Mouse (Mus musculus): ENCODE measurements around the gene Gm49396.
A peak's percentile ranks its signal among the peaks of the same experiment; 100 is the strongest.

Gene Gm49396

GRCm38 (mm10) chr7:30563117-30563905, at the start of gene Gm49396, which contains the start of the genes U2af1l4 and Psenen:
Gene Gm49396, plus strand, starts transcription at chr7:30563344.
Gene U2af1l4, plus strand, starts transcription at chr7:30563301.
Gene Psenen, minus strand, starts transcription at chr7:30563627.
- DNase-seq (ENCODE audit: low read depth, low spot score): peak; percentile 96

DNA sequence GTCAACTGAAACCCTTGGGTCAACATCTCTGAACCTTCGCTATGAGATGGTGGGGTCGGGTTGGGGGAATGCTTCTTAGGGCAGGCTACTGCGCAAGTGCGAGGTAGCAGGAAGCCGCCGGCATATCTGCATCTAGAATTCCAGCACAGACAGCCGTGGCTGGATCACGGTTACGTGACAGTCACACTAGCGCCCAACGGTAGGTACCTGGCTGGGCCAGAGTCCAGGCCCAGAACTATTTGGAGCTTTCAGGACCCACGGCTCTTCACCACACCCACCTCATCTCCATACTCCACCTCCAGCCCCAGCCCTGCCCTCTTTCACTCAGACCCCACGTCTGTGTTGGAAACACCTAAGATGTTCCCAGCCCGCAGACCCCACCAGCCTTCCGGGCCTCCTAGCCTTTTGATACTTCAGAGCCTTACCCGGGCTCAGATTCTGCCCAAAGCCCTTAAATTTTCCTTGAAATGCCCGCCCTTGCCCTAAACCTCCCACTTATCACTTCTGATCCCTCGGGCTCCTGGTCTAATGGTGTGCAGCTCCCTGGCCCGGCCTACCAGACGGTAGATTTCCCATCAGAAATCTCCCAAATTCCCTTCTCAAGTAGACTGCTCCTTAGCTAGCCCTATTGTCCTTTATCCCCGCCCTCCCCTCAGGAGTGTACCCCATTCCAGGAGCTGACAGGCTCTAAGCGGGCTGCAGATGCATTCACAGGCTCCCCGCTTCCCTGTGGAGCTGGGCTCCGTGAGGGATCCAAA, 48.0 kb upstream of the Gm49396 start:
- no peak for DNase-seq (ENCODE audit: low read depth, low spot score)

- DNase-seq (ENCODE audit: low read depth, low spot score): no peak
These were observed 44.8 kb upstream of the Gm49396 start for GRCm38 (mm10) chr7:30518325-30518724.

DNA sequence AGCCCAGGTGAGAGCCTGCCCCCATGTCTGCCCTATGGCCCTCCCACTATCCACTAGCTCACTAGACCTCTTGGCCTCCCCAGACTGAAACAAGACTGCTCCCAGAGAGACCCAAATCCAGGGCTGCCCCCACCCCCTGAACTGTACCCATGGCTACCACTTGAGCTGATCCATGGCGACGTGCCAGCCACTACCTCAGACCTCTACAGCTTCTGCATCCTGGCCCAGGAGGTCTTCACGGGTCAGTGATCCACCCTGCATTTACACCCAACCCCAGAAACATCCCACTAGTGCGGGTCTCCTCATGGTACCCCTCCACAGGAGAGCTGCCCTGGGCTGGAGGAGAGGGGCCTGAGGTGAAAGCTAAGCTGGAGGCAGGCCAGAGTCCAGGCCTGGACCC, 42.7 kb upstream of the Gm49396 start:
- no peak for DNase-seq (ENCODE audit: low read depth, low spot score)

DNA sequence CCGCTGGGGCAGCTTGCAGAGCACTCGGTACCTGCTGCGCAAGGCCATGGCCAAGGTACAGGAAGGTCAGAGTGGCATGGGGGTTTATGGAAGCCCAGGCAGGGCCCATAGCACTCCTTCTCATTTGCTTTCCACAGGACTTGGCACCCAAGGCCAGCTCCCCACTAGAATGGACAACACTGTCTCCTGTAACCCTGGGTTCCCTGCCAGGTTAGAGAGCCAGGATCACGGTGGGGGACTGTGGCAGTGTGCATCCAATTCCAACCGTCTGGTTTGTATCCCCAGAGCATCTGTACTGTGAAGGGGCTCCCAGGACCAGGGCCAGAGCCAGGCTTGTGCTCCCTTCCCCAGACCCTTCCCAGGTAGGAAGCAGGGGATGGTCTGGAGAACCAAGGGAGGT, 42.3 kb upstream of the Gm49396 start:
- no peak for DNase-seq (ENCODE audit: low read depth, low spot score)

- DNase-seq (ENCODE audit: low read depth, low spot score): no peak
These were observed 40.3 kb upstream of the Gm49396 start for GRCm38 (mm10) chr7:30522871-30523270.

DNA sequence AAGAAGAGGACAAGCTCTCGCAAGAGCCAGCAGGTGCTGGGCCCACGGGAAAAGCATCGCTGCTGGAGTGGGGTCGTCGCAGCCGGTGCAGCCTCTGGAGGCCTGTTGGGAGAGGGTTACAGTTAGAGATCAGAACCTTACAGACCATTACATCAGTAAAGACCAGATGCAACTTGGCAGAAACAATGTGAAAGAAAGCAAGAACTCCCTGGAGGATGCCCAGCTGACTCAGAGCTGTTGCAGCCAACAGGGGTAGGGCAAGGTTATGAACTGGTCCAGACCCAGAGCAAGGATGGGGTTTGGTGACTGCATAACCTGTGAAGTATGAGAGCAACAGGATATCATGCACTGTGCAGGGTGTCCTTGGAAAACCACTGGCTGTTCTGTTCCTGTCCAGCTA, 38.7 kb upstream of the Gm49396 start:
- no peak for DNase-seq (ENCODE audit: low read depth, low spot score)

DNA sequence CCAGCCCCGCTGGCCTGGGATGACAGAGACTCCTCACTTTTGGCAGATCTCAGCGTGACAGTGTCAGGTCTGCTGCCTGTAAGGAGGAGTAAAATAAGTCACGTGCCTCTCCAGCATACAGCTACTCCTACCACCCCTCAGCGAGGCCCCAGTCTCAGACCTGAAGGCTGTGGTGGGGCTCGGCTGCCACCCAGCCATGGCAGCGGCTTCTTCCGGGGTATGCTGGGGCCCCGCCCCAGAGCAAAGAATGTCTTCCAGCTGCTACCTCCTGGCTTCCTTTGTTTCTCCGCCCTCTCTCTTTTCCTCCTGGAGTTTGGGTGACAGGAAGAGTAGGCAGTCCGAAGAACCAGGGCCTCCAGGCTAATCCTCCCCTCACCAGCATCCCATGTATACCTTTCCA, 37.2 kb upstream of the Gm49396 start:
- no peak for DNase-seq (ENCODE audit: low read depth, low spot score)

DNA sequence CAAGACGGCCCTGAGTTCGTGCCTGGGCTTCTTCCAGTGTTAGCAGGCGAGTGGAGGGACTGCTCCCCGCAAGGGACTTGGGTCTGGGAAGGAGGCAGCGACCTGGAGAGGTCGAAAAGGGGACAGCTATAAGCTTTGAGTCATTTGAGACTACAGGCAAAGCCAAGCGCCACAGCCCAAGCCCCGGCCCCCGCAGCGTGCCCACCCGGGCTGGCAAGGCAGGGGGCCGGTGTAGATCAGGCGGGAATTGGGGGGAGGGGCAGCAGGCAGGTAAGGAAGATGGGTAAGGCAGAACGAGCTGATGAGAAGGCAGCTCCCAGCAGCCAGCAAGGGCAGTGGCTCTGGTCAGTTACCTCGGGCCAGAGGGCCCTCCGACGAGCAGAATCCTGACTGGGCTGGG, 36.7 kb upstream of the Gm49396 start:
- DNase-seq (ENCODE audit: low read depth, low spot score): no peak

GRCm38 (mm10) chr7:30526981-30527380, 36.2 kb upstream of the Gm49396 start:
- DNase-seq (ENCODE audit: low read depth, low spot score): no peak

DNA sequence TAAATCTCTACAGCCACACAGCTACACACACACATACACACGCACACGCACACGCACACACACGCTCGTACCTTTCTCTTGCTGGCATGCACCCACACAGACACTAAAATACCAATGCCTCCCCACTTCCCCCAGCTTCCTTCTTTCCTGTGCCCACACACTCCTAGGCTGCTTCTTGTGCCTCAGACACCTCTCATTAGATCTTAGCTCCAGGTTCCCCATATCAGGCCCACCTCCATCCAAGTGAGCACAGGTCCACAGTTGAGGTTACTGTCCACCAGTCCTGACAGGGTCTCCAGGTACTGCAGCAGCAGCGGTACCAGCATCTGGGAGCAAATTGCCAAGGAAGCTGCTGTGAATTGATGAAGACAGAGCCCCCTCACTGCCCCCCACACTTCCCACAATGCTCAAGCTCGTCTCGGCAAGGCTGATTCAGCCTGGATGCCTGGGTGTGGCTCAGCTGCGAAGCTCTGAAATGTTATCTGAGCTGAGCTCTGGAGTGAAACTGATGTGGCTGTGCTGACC, 31.8 kb upstream of the Gm49396 start:
- peak; percentile 93 for DNase-seq (ENCODE audit: low read depth, low spot score)

GRCm38 (mm10) chr7:30532931-30533330, 30.2 kb upstream of the Gm49396 start:
- no peak for DNase-seq (ENCODE audit: low read depth, low spot score)

GRCm38 (mm10) chr7:30533941-30534632, 29.1 kb upstream of the Gm49396 start:
- no peak for DNase-seq (ENCODE audit: low read depth, low spot score)

DNA sequence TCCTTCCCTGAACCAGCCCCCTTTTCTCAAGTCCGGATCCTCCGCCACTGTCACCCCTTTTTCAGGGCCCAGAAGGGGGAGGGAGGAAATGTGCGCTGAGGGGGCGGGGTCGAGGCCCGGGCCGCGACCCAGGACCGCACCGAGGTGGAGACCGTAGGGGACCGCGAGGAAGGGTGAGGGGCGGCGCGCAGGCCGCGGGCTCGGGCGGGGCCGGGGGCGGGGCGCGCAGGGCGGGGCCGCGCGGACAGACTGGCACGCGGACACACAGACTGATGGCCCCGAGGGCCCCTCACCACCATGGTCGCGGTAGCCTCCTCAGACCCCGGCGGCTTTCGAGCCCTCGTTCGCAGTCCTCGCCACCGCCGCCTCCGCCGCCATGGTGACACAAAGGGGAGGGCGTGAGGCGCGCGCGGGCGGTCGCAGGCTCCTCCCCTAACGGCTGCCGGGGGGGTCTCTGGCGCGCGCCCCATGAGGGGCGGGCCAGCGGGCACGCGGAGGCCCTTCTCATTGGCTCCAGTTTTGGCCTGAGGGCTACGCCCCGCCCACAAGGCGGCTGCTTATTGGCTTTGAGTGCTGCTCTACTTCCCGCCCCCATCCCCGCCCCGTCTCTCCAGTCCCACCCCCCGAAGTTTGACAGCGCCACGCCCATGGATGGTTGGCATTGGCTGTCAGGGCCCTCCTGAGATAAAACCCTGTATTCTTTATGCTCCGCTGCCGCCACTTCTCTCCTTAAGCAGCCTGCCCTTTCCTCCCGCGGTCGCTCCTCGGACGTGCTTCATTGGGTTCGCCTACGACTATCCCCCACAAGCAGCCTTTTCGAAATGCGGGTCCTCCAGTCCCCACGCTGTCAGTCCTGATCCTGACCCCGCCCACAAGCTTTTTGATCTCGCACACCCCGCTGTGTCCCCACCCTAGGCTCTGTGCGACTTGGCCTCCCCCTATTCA, 28.2 kb upstream of the Gm49396 start, which contains the start of gene Arhgap33:
TSS of gene Arhgap33 (minus strand) at position 428 of the 945 bp plus-strand sequence.
- peak; percentile 97 for DNase-seq (ENCODE audit: low read depth, low spot score)

DNA sequence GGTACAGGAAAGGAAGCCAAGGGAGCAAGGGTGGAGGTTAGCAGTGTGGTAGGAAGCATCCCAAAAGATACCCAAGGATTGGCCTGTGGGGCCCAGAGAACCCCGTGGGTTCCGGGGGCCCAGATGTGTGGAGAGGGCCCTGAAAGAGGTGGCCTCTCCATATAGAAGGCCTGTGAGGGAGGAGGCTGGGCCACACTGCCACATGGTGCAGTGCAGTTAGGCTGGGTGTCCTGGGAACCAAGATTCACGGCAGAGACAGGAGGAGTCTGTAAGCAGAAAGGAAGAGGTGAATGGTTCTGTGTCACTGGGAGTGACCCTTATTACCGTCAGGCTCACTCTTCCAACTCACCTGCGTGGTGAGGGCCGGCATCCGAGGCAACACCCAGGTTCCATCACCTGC, 22.6 kb upstream of the Gm49396 start:
- DNase-seq (ENCODE audit: low read depth, low spot score): no peak

DNA sequence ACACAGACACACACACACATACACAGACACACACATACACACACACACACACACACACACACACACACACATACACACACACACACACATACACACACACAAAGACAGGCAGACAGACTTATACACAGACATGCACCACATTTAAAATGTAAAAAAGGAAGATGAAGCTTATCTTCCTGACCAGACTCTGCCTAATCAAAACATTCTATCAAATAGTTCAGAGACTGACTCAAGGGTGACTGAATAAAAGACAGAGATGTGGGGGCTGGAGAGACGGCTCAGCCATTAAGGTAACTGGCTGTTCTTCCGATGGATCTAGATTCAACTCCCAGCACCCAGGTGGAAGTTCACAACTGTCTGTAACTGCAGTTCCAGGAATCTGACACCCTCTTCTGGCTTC, 18.8 kb upstream of the Gm49396 start:
- no peak for DNase-seq (ENCODE audit: low read depth, low spot score)

DNA sequence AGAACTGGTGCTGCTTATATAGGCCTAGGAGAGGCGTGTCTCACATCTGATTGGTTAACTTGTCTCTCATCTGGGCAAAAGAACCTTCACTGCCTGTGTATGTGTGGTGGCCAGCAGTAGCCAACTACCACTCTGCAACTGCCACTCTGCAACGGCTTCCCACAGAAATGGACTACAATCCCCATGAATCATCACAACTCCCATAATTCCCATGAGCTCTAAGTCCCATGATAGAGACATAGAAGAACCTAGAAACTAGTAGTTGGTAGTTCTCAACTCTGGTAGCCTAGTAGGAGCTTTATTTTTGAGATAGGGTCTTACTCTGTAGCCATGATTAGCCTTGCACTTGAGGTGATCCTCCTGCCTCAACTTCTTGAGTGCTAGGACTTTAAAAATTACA, 13.3 kb upstream of the Gm49396 start:
- DNase-seq (ENCODE audit: low read depth, low spot score): no peak

DNA sequence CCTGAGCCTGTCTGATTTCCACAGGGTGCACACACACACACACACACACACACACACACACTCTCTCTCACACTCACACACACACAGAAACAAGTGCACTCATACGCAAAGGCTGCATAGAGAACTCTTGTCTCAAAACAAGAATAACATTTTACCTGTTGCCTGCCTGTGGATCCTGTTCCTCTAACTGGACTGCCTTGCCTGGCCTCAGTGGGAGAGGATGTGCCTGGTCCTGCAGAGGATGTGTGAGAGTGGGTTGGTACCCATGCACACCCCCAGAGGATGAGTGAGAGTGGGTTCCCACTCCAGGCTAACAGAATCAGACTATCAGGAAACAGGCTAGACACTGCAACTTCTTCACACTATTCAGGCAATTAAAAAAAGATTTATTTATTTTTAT, 12.5 kb upstream of the Gm49396 start:
- no peak for DNase-seq (ENCODE audit: low read depth, low spot score)

- no peak for DNase-seq (ENCODE audit: low read depth, low spot score)
These were observed 11.6 kb upstream of the Gm49396 start for GRCm38 (mm10) chr7:30551445-30552101.
